Mouse (Mus musculus) embryonic facial prominence, embryonic 14.5 days (tissue): ENCODE data around the gene Siva1. TPM values are rescaled to one million over a fixed set of nuclear protein-coding genes. Genes with fewer than 3 reads are reported as not detected.

Experiments used
- ATAC-seq: fragments of 200-750 bp; cut with Nextera tagmentation; 2 replicates; pipeline ENCODE4 v1.8.0; 2017; ENCODE audit warnings: low read depth, moderate number of reproducible peaks, moderate TSS enrichment
- DNase-seq: peaks from one replicate; pipeline ENCODE4 v3.0.0-alpha.2; 2015; ENCODE audit warnings: low spot score
- H3K27ac ChIP-seq: fragments of 300-500 bp; sonication (generic); replicated peaks from 2 replicates; pipeline ENCODE4 v1.5.1; 2014; ENCODE audit warnings: low read depth, mild to moderate bottlenecking, low read length, moderate library complexity
- H3K27me3 ChIP-seq: fragments of 300-500 bp; sonication (generic); replicated peaks from 2 replicates; pipeline ENCODE4 v1.6.1; 2014; ENCODE audit warnings: low read length; ENCODE audit not compliant: control insufficient read depth, insufficient read depth
- H3K36me3 ChIP-seq: fragments of 300-500 bp; sonication (generic); 2 replicates; pipeline ENCODE4 v1.6.1; 2014; ENCODE audit warnings: low read length, mixed read lengths; ENCODE audit not compliant: control insufficient read depth, insufficient read depth
- H3K4me1 ChIP-seq: fragments of 300-500 bp; sonication (generic); 2 replicates; pipeline ENCODE4 v1.6.1; 2014; ENCODE audit warnings: antibody characterized with exemption, low read length; ENCODE audit not compliant: control insufficient read depth, insufficient read depth
- H3K4me2 ChIP-seq: fragments of 300-500 bp; sonication (generic); 2 replicates; pipeline ENCODE4 v1.6.1; 2014; ENCODE audit warnings: low read depth, mild to moderate bottlenecking, low read length, moderate library complexity, mixed read lengths
- H3K4me3 ChIP-seq: fragments of 300-500 bp; sonication (generic); 2 replicates; pipeline ENCODE4 v1.5.1; 2014; ENCODE audit warnings: low read depth, mild to moderate bottlenecking, low read length
- H3K9ac ChIP-seq: fragments of 300-500 bp; sonication (generic); 2 replicates; pipeline ENCODE4 v1.6.1; 2014; ENCODE audit warnings: low read depth, mild to moderate bottlenecking, low read length, moderate library complexity, mixed read lengths
- H3K9me3 ChIP-seq: fragments of 300-500 bp; sonication (generic); 2 replicates; pipeline ENCODE4 v1.6.1; 2016; ENCODE audit warnings: low read length; ENCODE audit not compliant: control insufficient read depth
- WGBS: fragments of 180-500 bp; shearing (Covaris S2); extraction: QIAGEN DNeasy Blood & Tissue Kit; methylation state at CpG from one replicate; pipeline ENCODE4 v1.1.7; 2014; 5-methylcytosine and 5-hydroxymethylcytosine counted together
- polyA plus RNA-seq: library from polyadenylated mRNA; unstranded; fragments of >200 nt; fragmentation: Nextera tagmentation; extraction: Ambion mirVana; gene quantifications from 2 replicates; pipeline ENCODE4 v1.2.1, GENCODE M21; 2014

Siva1 gene
- polyA plus RNA-seq, 1 experiment from 2014 or later, result 211 TPM

DNA sequence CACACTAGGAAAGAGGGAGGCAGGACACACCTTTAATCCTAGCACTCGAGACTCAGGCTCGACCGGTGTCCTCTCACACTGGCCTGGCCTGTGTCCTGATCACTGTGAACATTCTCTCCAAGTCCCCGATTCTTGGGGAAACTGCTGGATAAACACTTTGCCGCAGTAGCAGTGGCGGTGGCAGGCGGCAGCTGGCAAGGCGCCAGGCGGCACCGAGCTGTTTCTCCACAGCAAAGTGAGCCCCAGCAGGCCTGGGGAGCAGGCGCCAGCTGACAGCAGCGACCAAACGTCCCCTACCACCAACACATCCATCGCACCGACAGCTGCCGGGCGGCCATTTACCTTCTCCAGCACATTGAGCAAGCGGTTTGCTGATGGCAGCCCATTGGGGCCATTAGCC is 21.0 kb downstream of the Siva1 start:
- no peaks in the 10 kb centered on the region for H3K9me3 ChIP-seq
- DNase-seq, result peak; percentile 79
- H3K27ac ChIP-seq, result peak overlapping the region; percentile 52
- H3K9ac ChIP-seq, result 0 out of 2 replicates have a peak overlapping the region, but pooled peaks have one; percentile 19
- H3K4me3 ChIP-seq, result no peak overlapping the region
- ATAC-seq, result peak; percentile 17
- H3K4me2 ChIP-seq, result no peak overlapping the region
- H3K4me1 ChIP-seq, result peaks cover 46% of the 10 kb centered on the region
- WGBS, result 62% methylated on average over 17 of the region's 18 CpGs
- peaks cover 86% of the 10 kb centered on the region for H3K36me3 ChIP-seq
- H3K27me3 ChIP-seq, result no peaks in the 10 kb centered on the region

DNA sequence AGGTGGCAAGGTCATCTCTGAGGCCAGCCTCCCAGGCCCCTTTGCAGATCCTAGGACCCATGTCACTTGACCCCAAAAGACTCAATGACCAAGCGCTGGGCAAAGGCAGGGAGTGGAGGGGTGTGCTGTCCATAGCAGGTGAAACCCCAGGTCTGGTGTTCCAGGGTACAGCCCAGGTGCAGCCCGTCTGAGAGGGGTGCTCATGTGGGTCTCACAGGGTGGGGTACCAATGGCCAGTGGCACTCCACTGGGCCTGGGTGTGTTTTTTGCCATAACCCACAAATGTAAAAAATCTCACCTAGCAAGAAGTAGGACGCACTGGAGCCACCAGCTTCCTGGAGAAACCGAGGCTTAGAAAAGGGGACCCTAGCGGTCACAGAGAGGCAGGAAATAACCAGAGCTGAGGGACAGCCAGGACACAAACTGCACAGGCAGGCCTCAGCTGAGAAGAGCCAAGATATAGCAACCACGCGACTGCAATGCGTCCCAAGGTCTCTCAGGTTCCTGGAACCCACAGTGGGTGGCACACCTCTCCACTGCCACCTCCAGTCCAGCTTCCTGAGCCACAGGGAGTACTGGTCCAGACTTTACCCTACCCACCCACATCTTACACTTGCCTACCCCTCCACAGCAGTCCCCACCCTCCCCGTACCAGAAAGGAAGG is 21.5 kb downstream of the Siva1 start:
- no peak overlapping the region for H3K4me2 ChIP-seq
- DNase-seq, result no peak
- H3K27ac ChIP-seq, result peak overlapping the region; percentile 52
- 88% methylated on average over 7 of the region's 9 CpGs for WGBS
- no peaks in the 10 kb centered on the region for H3K27me3 ChIP-seq
- H3K4me3 ChIP-seq, result no peak overlapping the region
- no peak for ATAC-seq
- 0 out of 2 replicates have a peak overlapping the region, but pooled peaks have one; percentile 19 for H3K9ac ChIP-seq
- peaks cover 89% of the 10 kb centered on the region for H3K36me3 ChIP-seq
- no peaks in the 10 kb centered on the region for H3K9me3 ChIP-seq
- peaks cover 44% of the 10 kb centered on the region for H3K4me1 ChIP-seq

DNA sequence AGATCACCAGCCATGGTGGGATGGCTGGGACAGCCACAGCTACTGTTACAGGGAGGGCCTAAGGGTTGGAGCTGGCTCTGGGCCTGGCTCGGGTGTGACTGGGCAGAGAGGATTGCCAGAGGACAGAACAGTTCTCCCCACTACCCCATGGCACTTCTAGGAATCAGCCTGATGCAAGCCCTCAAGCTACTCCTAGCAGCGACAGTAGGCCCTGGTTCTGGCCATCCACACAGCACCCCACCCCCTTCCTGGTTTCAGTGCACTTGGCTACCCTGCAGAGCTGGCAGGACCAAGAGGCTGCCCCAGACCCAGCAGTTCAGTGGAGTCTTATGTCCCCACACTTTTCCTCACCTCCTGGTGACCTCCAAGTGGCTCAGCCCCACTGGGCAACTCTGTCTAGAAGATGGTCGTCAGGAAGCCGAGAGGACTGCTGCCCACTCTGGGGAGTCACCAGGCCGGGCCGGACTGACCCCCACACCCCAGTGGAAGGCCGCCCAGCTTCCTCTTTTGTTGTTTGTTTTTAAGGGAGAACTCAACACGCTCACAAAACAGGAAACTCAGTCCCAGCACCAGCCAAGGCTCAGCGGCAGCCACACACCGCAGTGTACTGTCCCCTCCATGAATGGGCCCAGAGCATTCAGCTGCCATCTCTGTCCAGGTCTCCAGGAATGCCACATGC is 23.3 kb downstream of the Siva1 start:
- WGBS, result 80% methylated on average over 9 of the region's 10 CpGs
- H3K36me3 ChIP-seq, result peaks cover 79% of the 10 kb centered on the region
- H3K27ac ChIP-seq, result no peak overlapping the region

DNA sequence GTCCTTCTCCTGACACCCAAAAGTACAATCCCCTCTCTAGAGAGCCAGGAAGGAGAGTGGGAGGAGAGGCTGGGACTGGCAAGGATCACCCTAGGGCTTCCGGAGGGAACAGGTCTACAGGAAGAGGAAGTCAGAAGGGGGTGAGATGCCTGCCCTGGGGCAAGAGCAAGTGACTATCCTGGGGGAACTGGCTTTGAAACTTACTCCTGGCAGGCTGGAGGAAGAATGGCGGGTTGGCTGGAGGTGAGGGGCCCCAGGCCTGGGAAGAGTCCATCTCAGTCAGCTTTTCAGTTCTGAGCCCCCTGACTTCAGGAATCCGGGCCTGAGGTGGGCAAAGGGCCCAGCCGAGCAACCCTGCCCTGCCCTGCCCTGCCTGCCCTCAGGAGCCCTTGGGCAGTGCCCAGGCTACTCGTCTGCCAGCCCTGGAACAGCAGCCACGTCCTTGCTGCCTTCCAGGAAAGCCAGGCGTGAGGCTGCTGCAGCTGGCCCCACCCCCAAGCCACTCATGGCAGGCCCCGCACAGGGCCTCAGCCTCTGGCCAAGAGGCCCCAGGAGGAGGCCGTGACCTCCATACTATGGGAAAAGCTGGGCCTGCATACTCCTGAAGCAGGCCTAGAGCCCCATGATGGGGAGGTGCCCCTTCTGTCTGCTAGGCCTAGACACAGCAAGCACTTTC is 26.4 kb downstream of the Siva1 start:
- Histone ChIP-seq H3K36me3 (peaks cover 53% of the 10 kb centered on the region), H3K27ac (no peak overlapping the region), H3K4me3 (no peak overlapping the region), H3K9me3 (no peaks in the 10 kb centered on the region), H3K9ac (no peak overlapping the region), H3K4me1 (peaks cover 34% of the 10 kb centered on the region), H3K4me2 (0 out of 2 replicates have a peak overlapping the region, but pooled peaks have one; percentile 12), H3K27me3 (no peaks in the 10 kb centered on the region)
- peak; percentile 53 for DNase-seq
- no peak for ATAC-seq
- WGBS, result 49% methylated on average over 8 of the region's 9 CpGs

More for the DNA sequence above, 23.3 kb downstream of the Siva1 start:
- Histone ChIP-seq H3K4me1 (peaks cover 42% of the 10 kb centered on the region), H3K4me2 (no peak overlapping the region), H3K4me3 (no peak overlapping the region), H3K9me3 (no peaks in the 10 kb centered on the region), H3K9ac (0 out of 2 replicates have a peak overlapping the region, but pooled peaks have one; percentile 16), H3K27me3 (no peaks in the 10 kb centered on the region)
- ATAC-seq, result no peak
- DNase-seq, result no peak

DNA sequence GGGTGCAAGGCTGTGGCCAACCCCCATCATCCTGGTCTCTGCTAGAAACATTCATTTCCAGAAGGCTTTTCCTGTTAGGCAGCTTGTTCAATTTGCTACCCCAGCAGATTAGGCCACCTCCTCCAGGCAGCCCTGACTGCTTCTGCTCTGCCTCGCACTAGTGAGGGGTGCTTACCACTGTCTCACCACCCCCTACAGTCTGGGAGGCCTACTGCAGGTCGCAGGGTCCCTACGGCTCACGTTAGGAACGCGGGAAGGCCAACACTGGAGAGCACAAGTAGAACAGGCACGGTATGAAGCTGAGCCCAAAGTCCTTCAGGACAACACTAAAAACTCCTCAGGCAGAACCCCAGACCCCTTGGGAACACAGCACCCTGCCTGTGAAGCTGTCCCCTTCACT is 27.4 kb downstream of the Siva1 start:
- Histone ChIP-seq H3K9me3 (no peaks in the 10 kb centered on the region), H3K4me2 (peak overlapping the region; percentile 94; the same call in 1 of the 2 replicates), H3K4me1 (peaks cover 34% of the 10 kb centered on the region), H3K9ac (no peak overlapping the region; the same call in 1 of the 2 replicates), H3K27me3 (no peaks in the 10 kb centered on the region), H3K27ac (no peak overlapping the region), H3K36me3 (peaks cover 44% of the 10 kb centered on the region), H3K4me3 (peak overlapping the region; percentile 98; the same call in 1 of the 2 replicates)
- 72% methylated on average over 7 of the region's 7 CpGs for WGBS
- ATAC-seq, result no peak
- DNase-seq, result no peak

DNA sequence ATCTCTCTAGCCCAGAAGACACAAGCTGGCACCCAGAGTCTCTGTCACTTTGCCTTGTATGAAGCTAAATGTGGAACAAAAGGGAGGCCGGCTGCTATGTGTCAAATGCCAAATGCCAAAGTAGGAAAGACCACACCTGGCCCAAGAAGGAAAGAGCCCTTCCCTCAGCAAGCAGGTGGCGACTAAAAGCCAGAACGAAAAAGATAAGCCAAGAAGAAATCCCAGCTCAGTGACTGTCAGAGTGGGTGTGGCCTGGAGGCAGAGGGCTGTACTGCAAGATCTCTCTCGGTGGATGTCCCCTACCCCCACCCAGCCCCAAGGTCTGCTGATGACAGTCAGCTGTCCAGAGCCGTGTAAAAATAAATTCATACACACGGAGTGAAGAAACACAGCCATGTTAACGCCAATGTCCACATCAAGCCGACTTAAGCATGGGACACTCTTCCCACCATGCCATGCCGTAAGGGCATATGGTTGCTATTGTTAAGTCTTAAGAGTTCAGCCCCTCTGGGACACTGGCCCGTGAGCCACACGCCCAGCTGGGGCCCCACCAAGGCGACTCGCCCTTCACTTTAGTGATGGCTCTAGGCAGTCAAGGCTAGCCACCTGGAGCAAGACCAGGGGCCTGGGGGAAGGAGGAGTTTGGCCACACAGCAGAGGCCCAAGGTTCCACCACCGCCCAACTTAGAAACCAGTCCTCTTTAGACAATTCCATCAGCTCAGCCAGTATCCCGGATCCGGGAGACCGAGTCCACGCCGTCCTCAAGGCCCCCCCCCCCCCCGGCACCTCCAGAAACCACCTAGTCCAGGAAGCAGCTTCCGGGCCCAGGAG is 28.5 kb downstream of the Siva1 start:
- ATAC-seq (0 out of 2 replicates have a peak, but pooled peaks have one; percentile 1), DNase-seq (peak; percentile 72)
- Histone ChIP-seq H3K4me3 (peak overlapping the region; percentile 98), H3K4me2 (peak overlapping the region; percentile 94), H3K36me3 (peaks cover 37% of the 10 kb centered on the region), H3K27me3 (peaks cover 10% of the 10 kb centered on the region), H3K27ac (peak overlapping the region; percentile 95), H3K9ac (peak overlapping the region; percentile 98), H3K9me3 (no peaks in the 10 kb centered on the region), H3K4me1 (peaks cover 28% of the 10 kb centered on the region)
- 8% methylated on average over 13 of the region's 21 CpGs for WGBS

DNA sequence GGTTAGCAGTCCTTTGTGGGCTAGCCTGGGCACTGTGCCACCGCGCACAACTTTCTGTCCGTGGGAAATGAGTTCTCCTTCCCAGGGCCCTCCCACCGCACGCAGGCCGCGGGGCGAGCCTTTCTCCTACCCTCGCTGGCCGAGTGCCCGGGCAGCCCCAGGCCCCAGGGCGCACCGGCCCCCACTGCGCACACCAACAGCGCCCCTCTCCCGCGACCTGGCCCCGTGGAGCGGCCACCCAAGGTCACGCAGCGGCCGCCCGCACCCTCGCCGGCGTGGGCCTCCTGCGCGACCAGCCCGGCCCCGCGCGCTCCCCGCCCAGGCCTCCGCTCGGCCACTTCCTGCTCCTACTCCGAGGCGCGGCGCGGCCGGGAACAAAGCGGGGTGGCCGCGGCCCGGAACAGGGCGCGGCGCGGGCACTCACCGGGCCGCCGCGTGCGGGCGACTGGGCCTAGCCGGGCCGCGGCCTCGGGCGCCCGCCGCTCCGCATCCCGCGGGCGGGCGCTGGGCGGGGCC is 29.2 kb downstream of the Siva1 start:
- Histone ChIP-seq H3K9ac (peak overlapping the region; percentile 98), H3K4me1 (peaks cover 34% of the 10 kb centered on the region), H3K4me3 (peak overlapping the region; percentile 98), H3K36me3 (peaks cover 31% of the 10 kb centered on the region), H3K4me2 (peak overlapping the region; percentile 94), H3K27me3 (peaks cover 17% of the 10 kb centered on the region), H3K9me3 (no peaks in the 10 kb centered on the region), H3K27ac (peak overlapping the region; percentile 95)
- WGBS, result 2% methylated on average over 8 of the region's 68 CpGs
- DNase-seq (peak; percentile 55), ATAC-seq (peak; percentile 3; the same call in 1 of the 2 replicates)
